Mouse (Mus musculus) CH12.LX (cell line): Measurements from ENCODE around the gene Smndc1. TPM values are rescaled to one million over a fixed set of nuclear protein-coding genes. Genes with fewer than 3 reads are reported as not detected.

Experiments used
- DNase-seq: peaks from one replicate; pipeline ENCODE4 v3.0.0-alpha.2; 2013; ENCODE audit errors: extremely low read depth
- H3K27ac ChIP-seq: 2 replicates; pipeline ENCODE4 v1.5.1; 2012; ENCODE audit warnings: low read depth, mild to moderate bottlenecking, control low read depth, moderate library complexity; ENCODE audit not compliant: insufficient read depth
- H3K27me3 ChIP-seq: replicated peaks from 2 replicates; pipeline ENCODE3; 2012; ENCODE audit warnings: inconsistent platforms
- H3K36me3 ChIP-seq, 2 experiments: replicated peaks in 1 of 2; 2 replicates each; pipeline versions ENCODE3 to v1.6.1; 2012; ENCODE audit warnings: inconsistent platforms in 1 of 2, low read length in 1 of 2, mild to moderate bottlenecking in 1 of 2, mixed read lengths in 1 of 2, moderate library complexity in 1 of 2; ENCODE audit not compliant: control insufficient read depth in 1 of 2, insufficient read depth in 1 of 2
- H3K4me1 ChIP-seq, 2 experiments: 2 replicates each; pipeline ENCODE4 v1.6.1; 2012; ENCODE audit warnings: inconsistent platforms in 1 of 2, moderate library complexity in 1 of 2; ENCODE audit not compliant: insufficient read depth in 2 of 2, control insufficient read depth in 1 of 2
- H3K4me2 ChIP-seq: 2 replicates; pipeline ENCODE4 v1.6.1; 2012; ENCODE audit warnings: low read depth, mild to moderate bottlenecking, control low read depth; ENCODE audit not compliant: poor library complexity, insufficient read depth, severe bottlenecking
- H3K4me3 ChIP-seq, 3 experiments: fragments of 150-350 bp in 1 of 3; sonication (generic) in 1 of 3; replicated peaks in 1 of 3; 2 replicates each; pipeline versions ENCODE3 to v1.5.1; 2011 to 2012; ENCODE audit warnings: low read depth in 2 of 3, low read length in 2 of 3, mild to moderate bottlenecking in 2 of 3, moderate library complexity in 2 of 3, control low read depth in 1 of 3, improper control_type of control experiment in 1 of 3, inconsistent platforms in 1 of 3, mixed read lengths in 1 of 3; ENCODE audit not compliant: poor library complexity in 1 of 3
- H3K79me2 ChIP-seq: replicated peaks from 2 replicates; pipeline ENCODE4 v1.6.1; 2012; ENCODE audit warnings: mild to moderate bottlenecking, moderate library complexity; ENCODE audit not compliant: control insufficient read depth, poor library complexity, insufficient read depth, severe bottlenecking; ENCODE audit errors: extremely low read depth
- H3K9ac ChIP-seq: 2 replicates; pipeline ENCODE4 v1.6.1; 2012; ENCODE audit warnings: low read depth, mild to moderate bottlenecking, control low read depth, moderate library complexity; ENCODE audit not compliant: insufficient read depth
- H3K9me3 ChIP-seq: replicated peaks from 2 replicates; pipeline ENCODE3; 2012; ENCODE audit warnings: low read length, inconsistent platforms, mixed read lengths
- BHLHE40 ChIP-seq: IDR thresholded peaks from 2 replicates; pipeline ENCODE4 v1.6.1; 2011; ENCODE audit warnings: mild to moderate bottlenecking, low read depth, low read length, improper control_type of control experiment
- CHD1 ChIP-seq: IDR thresholded peaks from 2 replicates; pipeline ENCODE4 v1.6.1; 2012; ENCODE audit warnings: low read depth, low read length, improper control_type of control experiment, inconsistent platforms
- CHD2 ChIP-seq: IDR thresholded peaks from 2 replicates; pipeline ENCODE4 v1.6.1; 2011; ENCODE audit warnings: low read length, improper control_type of control experiment
- CTCF ChIP-seq, 2 experiments: IDR thresholded peaks in 1 of 2; conservative IDR thresholded peaks in 1 of 2; 2 replicates each; pipeline ENCODE4 v1.5.1; 2011 to 2012; ENCODE audit warnings: low read depth in 2 of 2, low read length in 2 of 2, improper control_type of control experiment in 1 of 2, inconsistent platforms in 1 of 2, mild to moderate bottlenecking in 1 of 2, moderate library complexity in 1 of 2
- E2F4 ChIP-seq: IDR thresholded peaks from 2 replicates; pipeline ENCODE4 v1.6.1; 2011; ENCODE audit warnings: low read depth, low read length, improper control_type of control experiment; ENCODE audit not compliant: insufficient replicate concordance
- ELF1 ChIP-seq: IDR thresholded peaks from 2 replicates; pipeline ENCODE4 v1.6.1; 2014; ENCODE audit warnings: low read depth, mild to moderate bottlenecking, inconsistent platforms, low read length, improper control_type of control experiment
- EP300 ChIP-seq: IDR thresholded peaks from 2 replicates; pipeline ENCODE4 v1.6.1; 2011; ENCODE audit warnings: low read length, improper control_type of control experiment
- ETS1 ChIP-seq: conservative IDR thresholded peaks from 2 replicates; pipeline ENCODE4 v1.6.1; 2012; ENCODE audit warnings: low read depth, mild to moderate bottlenecking, inconsistent platforms, low read length, improper control_type of control experiment, moderate library complexity
- GABPA ChIP-seq: IDR thresholded peaks from 2 replicates; pipeline ENCODE4 v1.6.1; 2012; ENCODE audit warnings: low read depth, low read length, improper control_type of control experiment, inconsistent platforms; ENCODE audit not compliant: insufficient replicate concordance
- HCFC1 ChIP-seq: IDR thresholded peaks from 2 replicates; pipeline ENCODE4 v1.6.1; 2012; ENCODE audit warnings: low read depth, mild to moderate bottlenecking, inconsistent platforms, low read length, improper control_type of control experiment
- IRF4 ChIP-seq: IDR thresholded peaks from 2 replicates; pipeline ENCODE4 v1.6.1; 2014; ENCODE audit warnings: low read depth, mild to moderate bottlenecking, inconsistent platforms, low read length, improper control_type of control experiment
- JUN ChIP-seq: IDR thresholded peaks from 2 replicates; pipeline ENCODE4 v1.6.1; 2011; ENCODE audit warnings: low read depth, mild to moderate bottlenecking, low read length, improper control_type of control experiment, moderate library complexity; ENCODE audit not compliant: insufficient read depth
- JUND ChIP-seq: conservative IDR thresholded peaks from 2 replicates; pipeline ENCODE4 v1.6.1; 2011; ENCODE audit warnings: low read depth, low read length, improper control_type of control experiment
- KAT2A ChIP-seq: IDR thresholded peaks from 2 replicates; pipeline ENCODE4 v1.6.1; 2012; ENCODE audit warnings: low read length, improper control_type of control experiment, inconsistent platforms; ENCODE audit not compliant: insufficient replicate concordance
- MAFK ChIP-seq: IDR thresholded peaks from 2 replicates; pipeline ENCODE4 v1.6.1; 2011; ENCODE audit warnings: low read length, improper control_type of control experiment; ENCODE audit not compliant: insufficient replicate concordance
- MAX ChIP-seq: IDR thresholded peaks from 2 replicates; pipeline ENCODE4 v1.6.1; 2011; ENCODE audit warnings: low read length, improper control_type of control experiment
- MAZ ChIP-seq: IDR thresholded peaks from 2 replicates; pipeline ENCODE4 v1.6.1; 2012; ENCODE audit warnings: low read depth, mild to moderate bottlenecking, inconsistent platforms, low read length, improper control_type of control experiment, moderate library complexity
- MEF2A ChIP-seq: IDR thresholded peaks from 2 replicates; pipeline ENCODE4 v1.6.1; 2014; ENCODE audit warnings: low read depth, mild to moderate bottlenecking, inconsistent platforms, low read length, improper control_type of control experiment, borderline replicate concordance
- MXI1 ChIP-seq: IDR thresholded peaks from 2 replicates; pipeline ENCODE4 v1.6.1; 2011; ENCODE audit warnings: mild to moderate bottlenecking, low read depth, low read length, improper control_type of control experiment
- MYC ChIP-seq: IDR thresholded peaks from 2 replicates; pipeline ENCODE4 v1.6.1; 2011; ENCODE audit warnings: low read depth, mild to moderate bottlenecking, improper control_type of control experiment, low read length
- NELFE ChIP-seq: IDR thresholded peaks from 2 replicates; pipeline ENCODE4 v1.6.1; 2011; ENCODE audit warnings: low read depth, low read length, improper control_type of control experiment
- NRF1 ChIP-seq: IDR thresholded peaks from 2 replicates; pipeline ENCODE4 v1.6.1; 2014; ENCODE audit warnings: low read depth, mild to moderate bottlenecking, inconsistent platforms, low read length, improper control_type of control experiment, moderate library complexity
- POLR2A ChIP-seq: IDR thresholded peaks from 2 replicates; pipeline ENCODE4 v1.6.1; 2011; ENCODE audit warnings: low read depth, mild to moderate bottlenecking, improper control_type of control experiment, low read length
- POLR2AphosphoS2 ChIP-seq: IDR thresholded peaks from 2 replicates; pipeline ENCODE4 v1.6.1; 2011; ENCODE audit warnings: low read depth, low read length, improper control_type of control experiment
- RAD21 ChIP-seq: IDR thresholded peaks from 2 replicates; pipeline ENCODE4 v1.6.1; 2011; ENCODE audit warnings: low read depth, mild to moderate bottlenecking, low read length, improper control_type of control experiment, moderate library complexity
- SIN3A ChIP-seq: IDR thresholded peaks from 2 replicates; pipeline ENCODE4 v1.6.1; 2012; ENCODE audit warnings: low read length, improper control_type of control experiment, inconsistent platforms
- SMC3 ChIP-seq: IDR thresholded peaks from 2 replicates; pipeline ENCODE4 v1.6.1; 2011; ENCODE audit warnings: low read depth, low read length, improper control_type of control experiment
- TCF12 ChIP-seq: IDR thresholded peaks from 2 replicates; pipeline ENCODE4 v1.6.1; 2014; ENCODE audit warnings: low read depth, mild to moderate bottlenecking, inconsistent platforms, low read length, improper control_type of control experiment
- UBTF ChIP-seq: IDR thresholded peaks from 2 replicates; pipeline ENCODE4 v1.6.1; 2012; ENCODE audit warnings: low read depth, mild to moderate bottlenecking, inconsistent platforms, low read length, improper control_type of control experiment, moderate library complexity
- USF1 ChIP-seq: IDR thresholded peaks from 2 replicates; pipeline ENCODE4 v1.6.1; 2014; ENCODE audit warnings: low read depth, mild to moderate bottlenecking, inconsistent platforms, low read length, improper control_type of control experiment
- USF2 ChIP-seq: conservative IDR thresholded peaks from 2 replicates; pipeline ENCODE4 v1.6.1; 2011; ENCODE audit warnings: low read depth, low read length, improper control_type of control experiment
- ZC3H11A ChIP-seq: IDR thresholded peaks from 2 replicates; pipeline ENCODE4 v1.6.1; 2012; ENCODE audit warnings: low read depth, mild to moderate bottlenecking, inconsistent platforms, low read length, improper control_type of control experiment
- ZKSCAN1 ChIP-seq: IDR thresholded peaks from 2 replicates; pipeline ENCODE4 v1.6.1; 2012; ENCODE audit warnings: low read depth, inconsistent platforms, low read length, improper control_type of control experiment, borderline replicate concordance
- ZMIZ1 ChIP-seq: IDR thresholded peaks from 2 replicates; pipeline ENCODE4 v1.6.1; 2012; ENCODE audit warnings: low read depth, mild to moderate bottlenecking, inconsistent platforms, low read length, improper control_type of control experiment
- ZNF384 ChIP-seq: IDR thresholded peaks from 2 replicates; pipeline ENCODE4 v1.6.1; 2012; ENCODE audit warnings: low read depth, low read length, improper control_type of control experiment, inconsistent platforms
- dilution Hi-C: fragments of 300-500 bp; cut with MboI; formaldehyde crosslinking; loops from 2 replicates; pipeline ENCODE4 v1.14.3; 2020; ENCODE audit warnings: low sequenced_read_pairs; ENCODE audit not compliant: extremely low pct_unique_long_range_greater_than_20kb, extremely low pct_ligation_motif_present
- in situ Hi-C: fragments of 300-500 bp; cut with MboI; formaldehyde crosslinking; loops from 3 replicates; pipeline ENCODE4 v1.14.3; 2019; ENCODE audit warnings: low sequenced_read_pairs, low pct_ligation_motif_present, low pct_unique_long_range_greater_than_20kb, mixed read lengths
- polyA plus RNA-seq: library from polyadenylated mRNA; unstranded; fragments of >175 nt; gene quantifications from 2 replicates; pipeline ENCODE4 v1.2.1, GENCODE M21; 2012; ENCODE audit warnings: low read depth; ENCODE audit not compliant: insufficient read length
- total RNA-seq, 2 experiments: library from RNA; depleted of rRNA; stranded (reverse); fragments of 300-350 nt in 1 of 2; fragments of >200 nt in 1 of 2; gene quantifications; 2 replicates each; pipeline ENCODE4 v1.2.3; 2012 to 2014

The Smndc1 gene
- total and polyA plus RNA-seq, 3 experiments, result 20.5 to 96.6 (median 41.3) TPM

DNA sequence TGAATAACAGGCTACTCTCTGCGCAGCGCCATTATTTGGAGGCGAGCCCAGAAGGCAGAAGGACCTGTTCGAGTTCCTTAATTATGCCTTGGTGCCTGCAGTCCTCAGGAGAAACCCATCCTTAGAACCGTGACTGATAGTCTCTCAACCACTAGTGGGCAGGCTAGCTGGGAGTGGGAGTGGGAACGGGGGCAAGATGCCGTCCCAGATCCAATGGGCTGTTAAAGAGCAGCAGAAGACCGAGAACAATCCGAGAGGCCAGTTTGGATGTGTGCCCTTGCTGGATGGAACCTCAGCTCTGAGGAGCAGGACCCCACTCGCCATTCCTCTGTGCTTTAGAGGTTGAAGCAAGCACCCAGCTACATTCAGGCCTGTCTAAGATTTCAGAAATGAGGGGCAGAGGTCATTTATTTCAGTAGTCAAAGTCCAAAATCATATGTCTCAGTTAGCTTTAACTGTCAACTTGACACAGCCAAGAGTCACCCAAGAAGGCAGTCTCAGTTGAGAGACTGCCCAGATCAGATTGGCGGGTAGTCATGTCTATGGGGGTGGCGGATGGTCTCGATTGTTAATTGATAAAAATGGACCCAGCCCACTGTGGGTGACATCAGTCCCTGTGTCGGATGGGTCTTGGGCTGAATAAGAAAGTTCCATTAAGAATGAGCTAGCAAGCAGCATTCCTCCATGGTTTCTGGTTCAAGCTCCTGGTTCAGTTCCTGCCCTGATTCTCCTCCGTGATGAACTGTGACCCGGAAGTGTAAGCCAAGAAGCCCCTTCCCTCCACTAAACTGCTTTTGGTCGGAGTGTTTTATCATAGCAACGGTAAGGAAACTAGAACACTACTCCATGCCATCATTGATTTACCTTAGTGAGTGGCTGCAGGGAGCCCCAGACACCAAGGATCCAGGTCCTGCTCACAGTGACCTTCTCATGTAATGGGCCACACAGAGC lies 32.3 kb upstream of the Smndc1 start:
- H3K9ac ChIP-seq, result peak overlapping the region; percentile 45
- H3K9me3 ChIP-seq, result no peaks in the 10 kb centered on the region
- H3K27ac ChIP-seq, result peak overlapping the region; percentile 100
- TF ChIP-seq JUND (no peak), MEF2A (0 out of 2 replicates have a peak, but pooled peaks have one; percentile 6), ETS1 (0 out of 2 replicates have a peak, but pooled peaks have one; percentile 13), CTCF (conservative IDR thresholded peaks at IDR 0.05 in 1 of 2, IDR thresholded peaks at IDR 0.05 in 1 of 2; ENCODE audit: low read depth in 2 of 2, low read length in 2 of 2) (peak in 1 of 2 experiments; percentile 63; a peak in 2 of 4 replicates), IRF4 (0 out of 2 replicates have a peak, but pooled peaks have one; percentile 53), HCFC1 (peak; percentile 51), SMC3 (peak; percentile 62), KAT2A (no peak), E2F4 (no peak), EP300 (no peak), MAFK (no peak), NRF1 (0 out of 2 replicates have a peak, but pooled peaks have one; percentile 23), RAD21 (peak; percentile 42), TCF12 (0 out of 2 replicates have a peak, but pooled peaks have one; percentile 50), POLR2A (no peak; the same call in none of the 2 replicates), ELF1 (peak; percentile 58; the same call in 1 of the 2 replicates), BHLHE40 (peak; percentile 31; the same call in 1 of the 2 replicates), POLR2AphosphoS2 (no peak), GABPA (no peak), ZMIZ1 (no peak), MAZ (peak; percentile 65; the same call in 1 of the 2 replicates), MXI1 (0 out of 2 replicates have a peak, but pooled peaks have one; percentile 22), CHD1 (peak; percentile 92), ZC3H11A (no peak), JUN (no peak), SIN3A (peak; percentile 56), USF2 (no peak), NELFE (no peak; the same call in 1 of the 2 replicates), MAX (no peak), UBTF (peak; percentile 39; the same call in 1 of the 2 replicates), ZNF384 (no peak), USF1 (no peak), MYC (no peak), CHD2 (no peak), ZKSCAN1 (no peak)
- peak; percentile 83 for DNase-seq
- dilution Hi-C loops, result no loop called here
- in situ Hi-C loops, result loop anchor here (10.0 kb wide), 1 partner anchor 112 kb away; no protein-coding TSS in a partner anchor
- H3K4me2 ChIP-seq, result peak overlapping the region; percentile 80
- no peaks in the 10 kb centered on the region for H3K27me3 ChIP-seq
- H3K79me2 ChIP-seq, result no peaks in the 10 kb centered on the region
- peaks cover 0 to 9% of the 10 kb centered on the region in 2 experiments for H3K36me3 ChIP-seq
- peaks cover 29 to 69% of the 10 kb centered on the region in 2 experiments for H3K4me1 ChIP-seq
- H3K4me3 ChIP-seq, result peak overlapping the region; percentile 2 to 65 (median 40)
